Mouse (Mus musculus) small intestine, adult 2 months (tissue): Measurements from ENCODE around the gene Cyld.

Experiments used
- CTCF ChIP-seq: fragments of 200-500 bp; IDR thresholded peaks from 2 replicates; pipeline ENCODE4 v1.5.1; 2012; ENCODE audit warnings: low read depth, mild to moderate bottlenecking, control low read depth, inconsistent platforms, low read length, moderate library complexity, mixed read lengths; ENCODE audit not compliant: insufficient replicate concordance, insufficient read length; ENCODE audit errors: extremely low read depth
- POLR2A ChIP-seq: fragments of 200-500 bp; IDR thresholded peaks from 2 replicates; pipeline ENCODE4 v1.6.1; 2012; ENCODE audit warnings: low read depth, mild to moderate bottlenecking, control low read depth, inconsistent platforms, low read length, moderate library complexity

DNA sequence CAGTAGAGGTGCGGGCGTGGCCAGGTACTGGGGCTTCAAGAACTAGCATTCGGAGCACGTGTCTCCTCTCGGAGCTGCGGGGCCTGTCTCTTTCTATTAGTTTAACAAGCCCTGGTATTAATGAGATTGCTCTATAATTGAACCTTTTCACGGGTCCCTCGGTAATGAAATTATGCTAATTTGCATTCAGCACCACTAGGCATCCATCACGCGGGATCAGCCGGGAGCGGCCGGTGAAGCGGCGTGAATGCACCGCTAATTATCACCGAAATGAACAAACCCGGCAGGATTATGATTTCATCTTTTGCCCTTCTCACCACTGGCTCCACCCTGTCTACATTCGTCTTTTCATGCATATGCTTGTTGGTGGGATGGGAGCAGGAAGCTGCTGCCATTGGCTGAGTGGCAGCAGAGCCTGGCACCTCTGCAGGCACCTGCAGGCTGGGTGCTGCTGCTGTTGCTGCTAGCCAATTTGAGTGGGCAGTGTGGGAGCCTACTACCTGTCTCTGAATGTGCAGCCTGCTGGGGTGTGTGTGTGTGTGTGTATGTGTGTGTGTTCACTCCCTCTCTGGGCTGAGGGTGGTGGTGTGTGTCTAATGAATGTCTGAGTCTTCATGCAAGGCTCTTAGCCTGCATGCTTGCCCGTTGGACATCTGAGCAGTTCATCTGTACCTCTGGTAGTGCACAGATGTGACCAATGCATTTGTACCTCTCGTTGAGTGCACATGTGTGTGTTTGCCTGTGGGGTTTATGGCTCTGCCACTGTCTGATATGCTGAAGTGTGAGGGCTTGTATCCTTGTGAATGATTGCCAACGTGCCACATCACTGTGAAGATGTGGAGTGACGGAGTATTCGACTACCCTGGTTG is 97.2 kb downstream of the Cyld start:
- TF ChIP-seq CTCF: no peak
- no peak for TF ChIP-seq POLR2A
